Mouse (Mus musculus) adrenal gland, adult 2 months (tissue): ENCODE data around the gene Arrdc1. TPM values are rescaled to one million over a fixed set of nuclear protein-coding genes. Genes with fewer than 3 reads are reported as not detected.

Source experiments
- microRNA-seq, 2 experiments: library from miRNA; unstranded; fragments of <30 nt; microRNA quantifications; one replicate each; pipeline ENCODE4 v1.2.0; 2021
- polyA plus RNA-seq: library from polyadenylated mRNA; depleted of rRNA; stranded (reverse); fragments of >200 nt; gene quantifications from 2 replicates; pipeline ENCODE4 v1.2.3, GENCODE M21; 2012; rRNA removed
- total RNA-seq, 2 experiments: library from RNA; stranded (reverse); gene quantifications; 2 replicates each; pipeline ENCODE4 v1.2.3; 2021

The Arrdc1 gene
- total and polyA plus RNA-seq, 3 experiments: 12.8 to 50.6 (median 15.9) TPM

Small RNAs within 50 kb of the gene (microRNA-seq; reads per million reads assigned to microRNA genes)
- 0 reads per million in 2 experiments for gene Gm22875

Other genes starting within 250 kb of the Arrdc1 start
- gene Cacna1b, start 172.1 kb downstream of the Arrdc1 start, total RNA-seq: 1 to 10 TPM; 2.0 to 2.5 TPM
- gene Cacna1b, start 172.1 kb downstream of the Arrdc1 start, polyA plus RNA-seq: 8.1 and 10.4 TPM in 2 replicates
- gene Ehmt1, start 15.6 kb downstream of the Arrdc1 start, total RNA-seq: 10 to 100 TPM; 43.4 to 59.6 TPM
- gene Ehmt1, start 15.6 kb downstream of the Arrdc1 start, polyA plus RNA-seq: 30.0 and 33.5 TPM in 2 replicates
- gene Zmynd19, start 14.5 kb upstream of the Arrdc1 start, total RNA-seq: 10 to 100 TPM; 21.8 to 30.2 TPM
- gene Zmynd19, start 14.5 kb upstream of the Arrdc1 start, polyA plus RNA-seq: 3.1 and 3.9 TPM in 2 replicates
- gene Dph7, start 27.1 kb upstream of the Arrdc1 start, total RNA-seq: 10 to 100 TPM in 1 of 2 experiments, 1 to 10 TPM in 1; 6.2 to 16.7 TPM
- gene Dph7, start 27.1 kb upstream of the Arrdc1 start, polyA plus RNA-seq: 8.5 and 9.7 TPM in 2 replicates
- 100 to 1,000 TPM; 108 to 118 TPM for gene Mrpl41, start 39.8 kb upstream of the Arrdc1 start, total RNA-seq
- 34.9 and 39.4 TPM in 2 replicates for gene Mrpl41, start 39.8 kb upstream of the Arrdc1 start, polyA plus RNA-seq
- 10 to 100 TPM; 44.5 to 53.1 TPM for gene Pnpla7, start 40.8 kb upstream of the Arrdc1 start, total RNA-seq
- 25.4 and 27.2 TPM in 2 replicates for gene Pnpla7, start 40.8 kb upstream of the Arrdc1 start, polyA plus RNA-seq
- 10 to 100 TPM; 32.8 to 52.9 TPM for gene Nsmf, start 119.1 kb upstream of the Arrdc1 start, total RNA-seq
- 99.9 and 113 TPM in 2 replicates for gene Nsmf, start 119.1 kb upstream of the Arrdc1 start, polyA plus RNA-seq
- gene Entpd8, start 145.1 kb upstream of the Arrdc1 start, total RNA-seq: under 1 TPM in 1 of 2 experiments, not detected in 1; 0.40 TPM
- gene Entpd8, start 145.1 kb upstream of the Arrdc1 start, polyA plus RNA-seq: 0.08 and 0.11 TPM in 2 replicates
- not detected for gene Noxa1, start 159.9 kb upstream of the Arrdc1 start, total RNA-seq
- gene Noxa1, start 159.9 kb upstream of the Arrdc1 start, polyA plus RNA-seq: not detected in 2 replicates
- 1 to 10 TPM; 1.9 to 3.6 TPM for gene Nrarp, start 245.5 kb upstream of the Arrdc1 start, total RNA-seq
- 12.0 and 19.0 TPM in 2 replicates for gene Nrarp, start 245.5 kb upstream of the Arrdc1 start, polyA plus RNA-seq